Mouse (Mus musculus) ES-Bruce4 (cell line): Measurements from ENCODE around the gene Spata13.

ENCODE experiments used
- CTCF ChIP-seq: IDR thresholded peaks from one replicate; pipeline ENCODE4 v1.8.1; 2011; ENCODE audit warnings: low read depth, low read length
- EP300 ChIP-seq: IDR thresholded peaks from 2 replicates; pipeline ENCODE4 v1.6.1; 2011; ENCODE audit warnings: low read depth, low read length; ENCODE audit not compliant: insufficient read depth
- POLR2A ChIP-seq: IDR thresholded peaks from one replicate; pipeline ENCODE4 v1.8.1; 2011; ENCODE audit warnings: low read length; ENCODE audit not compliant: insufficient read depth

DNA sequence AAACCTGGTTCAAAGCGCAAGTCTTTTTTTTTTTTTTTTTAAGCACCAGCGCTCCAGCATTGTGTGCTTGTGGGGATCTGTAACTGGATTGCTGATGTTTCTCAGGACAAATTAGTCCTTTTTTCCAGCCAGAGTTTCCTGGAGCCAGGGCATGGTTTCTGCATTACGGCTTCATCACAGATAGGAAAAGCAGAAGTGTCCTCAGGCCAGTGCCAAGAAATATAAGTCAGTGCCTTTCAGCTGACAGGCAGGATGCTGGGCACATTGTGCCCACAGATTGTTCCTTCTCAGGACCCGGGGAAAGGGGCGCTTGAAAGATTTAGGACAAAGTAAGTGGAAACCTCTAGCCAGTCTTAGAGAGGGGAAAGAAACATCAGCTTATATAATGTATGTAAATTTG lies 129.9 kb downstream of the Spata13 start:
- TF ChIP-seq CTCF: no peak
- no peak for TF ChIP-seq POLR2A
- TF ChIP-seq EP300: no peak
